Mouse (Mus musculus): Measurements from ENCODE around the gene Sertad4.

Gene Sertad4

GRCm38 (mm10) chr1:192812290-192812689, 43.3 kb downstream of the Sertad4 start:
- no peak for DNase-seq (ENCODE audit: low spot score in 2 of 2)

GRCm38 (mm10) chr1:192806168-192807157, 49.1 kb downstream of the Sertad4 start:
- no peak for DNase-seq (ENCODE audit: low spot score in 2 of 2)

GRCm38 (mm10) chr1:192800338-192800737, 55.2 kb downstream of the Sertad4 start:
- DNase-seq (ENCODE audit: low spot score in 2 of 2): no peak

- peak; percentile 36 to 43 for DNase-seq (ENCODE audit: low spot score in 2 of 2)
Measured at GRCm38 (mm10) chr1:192799165-192799991, 56.2 kb downstream of the Sertad4 start.

GRCm38 (mm10) chr1:192798212-192799164, 57.1 kb downstream of the Sertad4 start:
- no peak for DNase-seq (ENCODE audit: low spot score in 2 of 2)

- DNase-seq (ENCODE audit: low spot score in 2 of 2): no peak
Measured at GRCm38 (mm10) chr1:192797011-192797274, 58.6 kb downstream of the Sertad4 start.

GRCm38 (mm10) chr1:192796201-192797010, 59.1 kb downstream of the Sertad4 start:
- no peak for DNase-seq (ENCODE audit: low spot score in 2 of 2)

GRCm38 (mm10) chr1:192794957-192795745, 60.4 kb downstream of the Sertad4 start:
- DNase-seq (ENCODE audit: low spot score in 2 of 2): no peak

Measured in thymus, postnatal 10 days (tissue).